Mouse (Mus musculus) liver, embryonic 15.5 days (tissue): ENCODE measurements around the gene Olfr839-ps1. TPM values are rescaled to one million over a fixed set of nuclear protein-coding genes. Genes with fewer than 3 reads are reported as not detected.

Experiments
- ATAC-seq: fragments of 200-750 bp; cut with Nextera tagmentation; 2 replicates; pipeline ENCODE4 v1.8.0; 2017; ENCODE audit warnings: moderate number of reproducible peaks, mild to moderate bottlenecking, moderate library complexity; ENCODE audit not compliant: insufficient read depth
- H3K27ac ChIP-seq: fragments of 300-500 bp; sonication (generic); replicated peaks from 2 replicates; pipeline ENCODE4 v1.5.1; 2015; ENCODE audit warnings: mild to moderate bottlenecking, inconsistent platforms
- H3K27me3 ChIP-seq: fragments of 300-500 bp; sonication (generic); 2 replicates; pipeline ENCODE4 v1.6.1; 2015; ENCODE audit warnings: mild to moderate bottlenecking, inconsistent platforms
- H3K36me3 ChIP-seq: fragments of 300-500 bp; sonication (generic); replicated peaks from 2 replicates; pipeline ENCODE4 v1.6.1; 2015; ENCODE audit warnings: moderate library complexity, mild to moderate bottlenecking, inconsistent platforms
- H3K4me1 ChIP-seq: fragments of 300-500 bp; sonication (generic); replicated peaks from 2 replicates; pipeline ENCODE4 v1.6.1; 2015; ENCODE audit warnings: inconsistent platforms
- H3K4me2 ChIP-seq: fragments of 300-500 bp; sonication (generic); 2 replicates; pipeline ENCODE4 v1.6.1; 2015; ENCODE audit warnings: moderate library complexity, mild to moderate bottlenecking, inconsistent platforms
- H3K4me3 ChIP-seq: fragments of 300-500 bp; sonication (generic); replicated peaks from 2 replicates; pipeline ENCODE4 v1.5.1; 2015; ENCODE audit warnings: mild to moderate bottlenecking, inconsistent platforms
- H3K9ac ChIP-seq: fragments of 300-500 bp; sonication (generic); 2 replicates; pipeline ENCODE4 v1.6.1; 2015; ENCODE audit warnings: moderate library complexity, mild to moderate bottlenecking, inconsistent platforms
- H3K9me3 ChIP-seq: fragments of 300-500 bp; sonication (generic); replicated peaks from 2 replicates; pipeline ENCODE4 v1.6.1; 2016; ENCODE audit warnings: inconsistent platforms
- WGBS: fragments of 180-500 bp; shearing (Covaris S2); methylation state at CpG from one replicate; pipeline ENCODE4 v1.1.7; 2015; ENCODE audit warnings: mixed read lengths; ENCODE audit not compliant: insufficient replicate concordance; 5-methylcytosine and 5-hydroxymethylcytosine counted together
- polyA plus RNA-seq: library from polyadenylated mRNA; unstranded; fragments of >200 nt; fragmentation: Nextera tagmentation; extraction: Ambion mirVana; gene quantifications from 2 replicates; pipeline ENCODE4 v1.2.1, GENCODE M21; 2015

Gene Olfr839-ps1
- not detected in 2 replicates for polyA plus RNA-seq

DNA sequence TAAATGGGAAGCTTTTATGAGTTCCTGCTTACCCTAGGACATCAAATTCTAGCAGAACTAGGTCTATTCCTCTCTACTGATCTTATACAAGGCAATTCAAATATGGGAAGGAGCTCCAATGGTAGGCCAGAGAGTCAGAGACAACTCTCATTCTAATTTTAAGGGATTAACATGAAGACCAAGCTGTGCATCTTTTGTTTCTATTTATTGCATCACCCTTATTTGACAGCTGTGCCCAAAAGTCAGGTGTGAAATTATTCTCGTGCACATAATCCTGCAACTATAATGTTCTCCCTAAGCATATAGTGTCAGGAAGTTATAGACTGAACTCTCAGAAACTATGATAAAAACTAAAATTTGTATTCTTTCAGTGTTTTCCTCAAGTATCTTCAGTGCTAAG, at the start of gene Olfr839-ps1:
Gene Olfr839-ps1, minus strand, starts transcription at position 101 of the 400 bp plus-strand sequence.
- Histone ChIP-seq H3K4me2 (no peak within 1 kb of the TSS), H3K27me3 (no peaks in the 10 kb centered on the region), H3K4me1 (no peaks in the 10 kb centered on the region), H3K9me3 (no peaks in the 10 kb centered on the region), H3K9ac (no peak within 1 kb of the TSS), H3K36me3 (no peaks in the 10 kb centered on the region), H3K27ac (no peak within 1 kb of the TSS), H3K4me3 (no peak within 1 kb of the TSS)
- WGBS, result 45% methylated on average over 1 of the region's 1 CpGs
- ATAC-seq, result no peak

DNA sequence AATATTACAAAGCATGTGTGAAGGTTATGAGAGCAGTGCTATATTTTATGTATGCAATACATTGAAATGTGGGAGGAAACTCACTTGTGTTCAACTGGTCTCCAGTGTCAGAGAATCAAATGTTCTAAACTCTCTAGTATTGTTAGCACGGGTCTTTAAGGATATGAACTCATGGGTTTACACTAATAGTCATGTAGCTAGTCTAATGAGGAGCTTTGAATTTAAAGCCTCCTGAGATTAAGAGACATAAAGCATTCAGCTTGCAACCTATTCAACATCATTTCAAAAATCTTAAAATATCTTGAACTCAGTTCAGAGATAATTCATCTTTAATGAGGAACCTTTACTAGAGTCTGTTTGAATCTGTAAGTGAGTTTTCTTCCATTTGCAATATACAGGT, 41.1 kb downstream of the Olfr839-ps1 start, which contains the start of gene Olfr837:
Gene Olfr837, plus strand, starts transcription at position 301 of the 400 bp plus-strand sequence.
- 71% methylated on average over 1 of the region's 1 CpGs for WGBS
- Histone ChIP-seq H3K27ac (no peak within 1 kb of the TSS), H3K9me3 (0 out of 2 replicates have a peak, but pooled peaks cover 4% of the 10 kb centered on the region), H3K4me2 (no peak within 1 kb of the TSS), H3K27me3 (no peaks in the 10 kb centered on the region), H3K9ac (no peak within 1 kb of the TSS), H3K4me3 (no peak within 1 kb of the TSS), H3K36me3 (no peaks in the 10 kb centered on the region), H3K4me1 (no peaks in the 10 kb centered on the region)
- ATAC-seq, result no peak

DNA sequence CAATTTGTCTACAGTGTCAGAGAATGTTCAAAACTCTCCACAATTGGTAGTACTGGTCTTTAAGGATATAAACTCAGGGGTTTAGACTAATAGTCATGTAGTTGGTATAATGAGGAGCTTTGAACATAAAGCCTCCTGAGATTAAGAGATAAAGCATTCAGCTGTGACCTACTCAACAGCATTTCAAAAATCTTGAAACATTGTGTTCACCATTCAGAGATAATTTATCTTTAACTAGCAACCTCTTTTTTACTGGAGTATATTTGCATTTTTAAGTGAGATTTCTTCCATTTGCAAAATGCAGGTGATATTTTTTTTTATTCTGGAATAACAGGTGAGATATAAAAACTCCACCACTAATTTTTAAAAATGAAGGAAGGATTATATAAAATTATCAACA, 57.0 kb downstream of the Olfr839-ps1 start, which contains the start of gene Olfr836:
Gene Olfr836, plus strand, starts transcription at position 301 of the 400 bp plus-strand sequence.
- no peaks in the 10 kb centered on the region for H3K36me3 ChIP-seq
- no peaks in the 10 kb centered on the region for H3K27me3 ChIP-seq
- no peak within 1 kb of the TSS for H3K4me2 ChIP-seq
- no peaks in the 10 kb centered on the region for H3K4me1 ChIP-seq
- no peak within 1 kb of the TSS for H3K9ac ChIP-seq
- no peak within 1 kb of the TSS for H3K27ac ChIP-seq
- no peaks in the 10 kb centered on the region for H3K9me3 ChIP-seq
- no peak for ATAC-seq
- no peak within 1 kb of the TSS for H3K4me3 ChIP-seq

Other genes starting within 250 kb of the Olfr839-ps1 start
- not detected in 2 replicates for gene Olfr832, start 240.2 kb downstream of the Olfr839-ps1 start, polyA plus RNA-seq
- not detected in 2 replicates for gene Olfr834, start 189.3 kb downstream of the Olfr839-ps1 start, polyA plus RNA-seq
- not detected in 2 replicates for gene Olfr835, start 144.6 kb downstream of the Olfr839-ps1 start, polyA plus RNA-seq
- not detected in 2 replicates for gene Olfr836, start 56.9 kb downstream of the Olfr839-ps1 start, polyA plus RNA-seq
- gene Olfr837, start 41.0 kb downstream of the Olfr839-ps1 start, polyA plus RNA-seq, result not detected in 2 replicates
- not detected in 2 replicates for gene Olfr843, start 74.7 kb upstream of the Olfr839-ps1 start, polyA plus RNA-seq
- gene Olfr844, start 139.0 kb upstream of the Olfr839-ps1 start, polyA plus RNA-seq, result not detected in 2 replicates
- not detected in 2 replicates for gene Olfr845, start 159.1 kb upstream of the Olfr839-ps1 start, polyA plus RNA-seq
- not detected in 2 replicates for gene Olfr846, start 186.7 kb upstream of the Olfr839-ps1 start, polyA plus RNA-seq
- gene Olfr847, start 201.4 kb upstream of the Olfr839-ps1 start, polyA plus RNA-seq, result not detected in 2 replicates